Mouse (Mus musculus) forebrain, embryonic 10.5 days (tissue): Measurements from ENCODE around the gene Rsph3b. TPM values are rescaled to one million over a fixed set of nuclear protein-coding genes. Genes with fewer than 3 reads are reported as not detected.
"Not testable (repeated sequence)": the region's sequence is repeated elsewhere in the genome, so short reads cannot be mapped to it uniquely, and the experiment has no call there.

Experiments used
- DNase-seq: peaks from one replicate; pipeline ENCODE4 v3.0.0-alpha.2; 2017; ENCODE audit warnings: low spot score; ENCODE audit errors: extremely low spot score
- H3K27ac ChIP-seq: fragments of 300-500 bp; sonication (generic); 2 replicates; pipeline ENCODE4 v1.5.1; 2016; ENCODE audit warnings: mild to moderate bottlenecking
- H3K27me3 ChIP-seq: fragments of 300-500 bp; sonication (generic); 2 replicates; pipeline ENCODE4 v1.6.1; 2016; ENCODE audit warnings: mild to moderate bottlenecking; ENCODE audit not compliant: poor library complexity, severe bottlenecking
- H3K36me3 ChIP-seq: fragments of 300-500 bp; sonication (generic); replicated peaks from 2 replicates; pipeline ENCODE4 v1.6.1; 2016; ENCODE audit warnings: mild to moderate bottlenecking, moderate library complexity
- H3K4me1 ChIP-seq: fragments of 300-500 bp; sonication (generic); 2 replicates; pipeline ENCODE4 v1.6.1; 2016
- H3K4me3 ChIP-seq: fragments of 300-500 bp; sonication (generic); 2 replicates; pipeline ENCODE4 v1.5.1; 2016; ENCODE audit warnings: mild to moderate bottlenecking, moderate library complexity
- H3K9me3 ChIP-seq: fragments of 300-500 bp; sonication (generic); 2 replicates; pipeline ENCODE4 v1.6.1; 2016; ENCODE audit warnings: mild to moderate bottlenecking, moderate library complexity
- WGBS: fragments of 180-500 bp; shearing (Covaris S2); methylation state at CpG from one replicate; pipeline ENCODE4 v1.1.7; 2016; 5-methylcytosine and 5-hydroxymethylcytosine counted together
- polyA plus RNA-seq: library from polyadenylated mRNA; unstranded; fragments of >200 nt; fragmentation: Nextera tagmentation; extraction: Ambion mirVana; gene quantifications from 2 replicates; pipeline ENCODE4 v1.2.1, GENCODE M21; 2016

Gene Rsph3b
- polyA plus RNA-seq, 1 experiment from 2014 or later = 37.0 TPM

GRCm38 (mm10) chr17:6920351-6920894 is 28.1 kb downstream of the Rsph3b start:
- 93% methylated on average over 7 of the region's 7 CpGs for WGBS
- not testable (repeated sequence) for H3K27me3 ChIP-seq, H3K9me3 ChIP-seq, H3K4me3 ChIP-seq, H3K36me3 ChIP-seq, H3K4me1 ChIP-seq, H3K27ac ChIP-seq, DNase-seq

- H3K27ac ChIP-seq, H3K9me3 ChIP-seq, H3K36me3 ChIP-seq, H3K27me3 ChIP-seq, H3K4me3 ChIP-seq, H3K4me1 ChIP-seq, DNase-seq: not testable (repeated sequence)
- 91% methylated on average over 3 of the region's 3 CpGs for WGBS
Measured at GRCm38 (mm10) chr17:6919388-6919787, 29.1 kb downstream of the Rsph3b start.

- not testable (repeated sequence) for H3K4me1 ChIP-seq, H3K27ac ChIP-seq, H3K9me3 ChIP-seq, H3K27me3 ChIP-seq, H3K36me3 ChIP-seq, DNase-seq, H3K4me3 ChIP-seq
- WGBS = 93% methylated on average over 4 of the region's 4 CpGs
Measured at GRCm38 (mm10) chr17:6915282-6915681, 33.2 kb downstream of the Rsph3b start.

GRCm38 (mm10) chr17:6914066-6914465 is 34.4 kb downstream of the Rsph3b start:
- not testable (repeated sequence) for H3K27me3 ChIP-seq, H3K36me3 ChIP-seq, H3K4me1 ChIP-seq, H3K4me3 ChIP-seq, DNase-seq, H3K27ac ChIP-seq, H3K9me3 ChIP-seq
- WGBS = 88% methylated on average over 2 of the region's 6 CpGs

- WGBS = 88% methylated on average over 1 of the region's 2 CpGs
- H3K27ac ChIP-seq, H3K9me3 ChIP-seq, H3K4me1 ChIP-seq, H3K4me3 ChIP-seq, DNase-seq, H3K27me3 ChIP-seq, H3K36me3 ChIP-seq: not testable (repeated sequence)
Measured at GRCm38 (mm10) chr17:6900361-6900760, 48.1 kb downstream of the Rsph3b start.

- 74% methylated on average over 7 of the region's 7 CpGs for whole genome bisulfite sequencing
- H3K36me3 ChIP-seq, H3K4me3 ChIP-seq, H3K9me3 ChIP-seq, H3K27me3 ChIP-seq, H3K4me1 ChIP-seq, DNase-seq, H3K27ac ChIP-seq: not testable (repeated sequence)
Measured at GRCm38 (mm10) chr17:6897996-6898562, 50.4 kb downstream of the Rsph3b start.

GRCm38 (mm10) chr17:6896756-6897155 is 51.7 kb downstream of the Rsph3b start:
- H3K27ac ChIP-seq = no peak overlapping the region
- no peak overlapping the region for H3K4me3 ChIP-seq
- H3K36me3 ChIP-seq = no peaks in the 10 kb centered on the region
- H3K9me3 ChIP-seq = no peaks in the 10 kb centered on the region
- H3K27me3 ChIP-seq = no peaks in the 10 kb centered on the region
- no peak for DNase-seq
- no peaks in the 10 kb centered on the region for H3K4me1 ChIP-seq
- 58% methylated on average over 4 of the region's 4 CpGs for WGBS

GRCm38 (mm10) chr17:6893332-6893731 is 55.1 kb downstream of the Rsph3b start:
- H3K9me3 ChIP-seq = no peaks in the 10 kb centered on the region
- no peaks in the 10 kb centered on the region for H3K27me3 ChIP-seq
- H3K27ac ChIP-seq = no peak overlapping the region
- no peak for DNase-seq
- 76% methylated on average over 10 of the region's 10 CpGs for WGBS
- H3K4me3 ChIP-seq = no peak overlapping the region
- no peaks in the 10 kb centered on the region for H3K4me1 ChIP-seq
- no peaks in the 10 kb centered on the region for H3K36me3 ChIP-seq

GRCm38 (mm10) chr17:6891966-6892934 is 56.2 kb downstream of the Rsph3b start:
- WGBS = 80% methylated on average over 7 of the region's 7 CpGs
- Histone ChIP-seq H3K27ac (no peak overlapping the region), H3K27me3 (no peaks in the 10 kb centered on the region), H3K4me1 (no peaks in the 10 kb centered on the region), H3K36me3 (no peaks in the 10 kb centered on the region), H3K4me3 (no peak overlapping the region), H3K9me3 (no peaks in the 10 kb centered on the region)
- no peak for DNase-seq

- DNase-seq = no peak
- H3K27me3 ChIP-seq = no peaks in the 10 kb centered on the region
- no peaks in the 10 kb centered on the region for H3K36me3 ChIP-seq
- no peak overlapping the region for H3K4me3 ChIP-seq
- H3K4me1 ChIP-seq = peaks cover 15% of the 10 kb centered on the region
- WGBS = 100% methylated on average over 1 of the region's 1 CpGs
- no peak overlapping the region for H3K27ac ChIP-seq
- no peaks in the 10 kb centered on the region for H3K9me3 ChIP-seq
Measured at GRCm38 (mm10) chr17:6886445-6886844, 62.0 kb downstream of the Rsph3b start.

- 88% methylated on average over 1 of the region's 1 CpGs for WGBS
- DNase-seq = no peak
- no peaks in the 10 kb centered on the region for H3K9me3 ChIP-seq
Measured at GRCm38 (mm10) chr17:6884531-6884930, 64.0 kb downstream of the Rsph3b start.

GRCm38 (mm10) chr17:6881306-6881705 is 67.2 kb downstream of the Rsph3b start:
- Histone ChIP-seq H3K4me3 (no peak overlapping the region), H3K9me3 (no peaks in the 10 kb centered on the region), H3K4me1 (peaks cover 15% of the 10 kb centered on the region), H3K36me3 (no peaks in the 10 kb centered on the region), H3K27ac (no peak overlapping the region), H3K27me3 (no peaks in the 10 kb centered on the region)
- DNase-seq = no peak
- 93% methylated on average over 6 of the region's 6 CpGs for WGBS

More at GRCm38 (mm10) chr17:6884531-6884930, 64.0 kb downstream of the Rsph3b start:
- no peak overlapping the region for H3K4me3 ChIP-seq
- no peaks in the 10 kb centered on the region for H3K36me3 ChIP-seq
- no peak overlapping the region for H3K27ac ChIP-seq
- no peaks in the 10 kb centered on the region for H3K27me3 ChIP-seq
- H3K4me1 ChIP-seq = peaks cover 15% of the 10 kb centered on the region

- Histone ChIP-seq H3K4me3 (no peak overlapping the region), H3K9me3 (peaks cover 15% of the 10 kb centered on the region), H3K27me3 (peaks cover 5% of the 10 kb centered on the region), H3K27ac (no peak overlapping the region), H3K4me1 (peaks cover 24% of the 10 kb centered on the region), H3K36me3 (no peaks in the 10 kb centered on the region)
- no peak for DNase-seq
- WGBS = 93% methylated on average over 2 of the region's 2 CpGs
Measured at GRCm38 (mm10) chr17:6871421-6871820, 77.1 kb downstream of the Rsph3b start.
